Mouse (Mus musculus) left cerebral cortex, postnatal 10 days (tissue): Measurements from ENCODE around the gene Cyp4f18. TPM values are rescaled to one million over a fixed set of nuclear protein-coding genes. Genes with fewer than 3 reads are reported as not detected.

Source experiments
- DNase-seq, 2 experiments: peaks; one replicate each; pipeline ENCODE4 v3.0.0; 2021 to 2022; ENCODE audit warnings: low spot score in 2 of 2, mixed read lengths in 1 of 2; ENCODE audit errors: extremely low spot score in 1 of 2
- intact Hi-C: fragments of 180-260 bp; cut with DNase I; formaldehyde crosslinking; loops from one replicate; pipeline ENCODE4 v1.15.1; 2025
- total RNA-seq, 2 experiments: library from RNA; stranded (reverse); gene quantifications; 2 replicates each; pipeline ENCODE4 v1.2.3; 2021

The Cyp4f18 gene
- total RNA-seq, 2 experiments from 2014 or later = not detected

- intact Hi-C loops = no loop called here
- DNase-seq = no peak
Measured at GRCm38 (mm10) chr8:71948624-71949023, 60.8 kb downstream of the Cyp4f18 start.

- no peak for DNase-seq
- intact Hi-C loops = no loop called here
Measured at GRCm38 (mm10) chr8:71941776-71942175, 67.7 kb downstream of the Cyp4f18 start.

- DNase-seq = no peak
Measured at GRCm38 (mm10) chr8:71940293-71941208, 68.9 kb downstream of the Cyp4f18 start.

More at GRCm38 (mm10) chr8:71940293-71941208, 68.9 kb downstream of the Cyp4f18 start:
- intact Hi-C loops = no loop called here

Other genes starting within 250 kb of the Cyp4f18 start
- gene Zfp709, start 127.6 kb downstream of the Cyp4f18 start, total RNA-seq = 10 to 100 TPM; 12.1 to 13.3 TPM
- gene Zfp882, start 101.0 kb downstream of the Cyp4f18 start, total RNA-seq = 1 to 10 TPM; 9.9 to 10.0 TPM
- 10 to 100 TPM; 27.4 to 30.0 TPM for gene Zfp617, start 101.0 kb downstream of the Cyp4f18 start, total RNA-seq
- 10 to 100 TPM; 12.5 to 14.5 TPM for gene Zfp961, start 58.6 kb downstream of the Cyp4f18 start, total RNA-seq
- not detected for gene Olfr372, start 31.6 kb upstream of the Cyp4f18 start, total RNA-seq
- not detected for gene Olfr373, start 73.6 kb upstream of the Cyp4f18 start, total RNA-seq
- gene Olfr374, start 97.4 kb upstream of the Cyp4f18 start, total RNA-seq = not detected
- 10 to 100 TPM; 45.4 to 46.6 TPM for gene Tpm4, start 125.3 kb upstream of the Cyp4f18 start, total RNA-seq
- 10 to 100 TPM; 42.6 to 46.7 TPM for gene Rab8a, start 151.6 kb upstream of the Cyp4f18 start, total RNA-seq
- gene Hsh2d, start 180.0 kb upstream of the Cyp4f18 start, total RNA-seq = not detected
- not detected for gene Cib3, start 203.2 kb upstream of the Cyp4f18 start, total RNA-seq
- not detected for gene Gm11034, start 204.0 kb upstream of the Cyp4f18 start, total RNA-seq
- 10 to 100 TPM; 54.0 to 59.4 TPM for gene Fam32a, start 210.1 kb upstream of the Cyp4f18 start, total RNA-seq
- gene Ap1m1, start 230.4 kb upstream of the Cyp4f18 start, total RNA-seq = 100 to 1,000 TPM; 115 to 119 TPM